Mouse (Mus musculus) kidney, adult 2 months (tissue): ENCODE data around the gene Dnajb14. TPM values are rescaled to one million over a fixed set of nuclear protein-coding genes. Genes with fewer than 3 reads are reported as not detected.
A peak's percentile ranks its signal among the peaks of the same experiment; 100 is the strongest.

ENCODE experiments used
- DNase-seq: peaks from one replicate; pipeline ENCODE4 v3.0.0; 2021
- H3K27ac ChIP-seq: fragments of 200-500 bp; 2 replicates; pipeline ENCODE4 v1.5.1; 2012; ENCODE audit warnings: low read depth, low read length, control low read depth, inconsistent platforms; ENCODE audit not compliant: insufficient read depth
- H3K27me3 ChIP-seq: fragments of 200-500 bp; replicated peaks from 2 replicates; pipeline ENCODE4 v1.6.1; 2012; ENCODE audit warnings: mild to moderate bottlenecking, moderate library complexity, low read length, inconsistent platforms; ENCODE audit not compliant: control insufficient read depth, insufficient read depth
- H3K36me3 ChIP-seq: fragments of 200-500 bp; 2 replicates; pipeline ENCODE4 v1.6.1; 2012; ENCODE audit warnings: mild to moderate bottlenecking, moderate library complexity, low read length, inconsistent platforms; ENCODE audit not compliant: control insufficient read depth, insufficient read depth
- H3K4me1 ChIP-seq: fragments of 200-500 bp; 2 replicates; pipeline ENCODE4 v1.6.1; 2011; ENCODE audit warnings: low read length; ENCODE audit not compliant: control insufficient read depth, insufficient read depth
- H3K4me3 ChIP-seq: fragments of 200-500 bp; 2 replicates; pipeline ENCODE4 v1.5.1; 2011; ENCODE audit warnings: mild to moderate bottlenecking, low read depth, low read length, control low read depth; ENCODE audit not compliant: insufficient read depth
- CTCF ChIP-seq: fragments of 200-500 bp; conservative IDR thresholded peaks from 2 replicates; pipeline ENCODE4 v1.5.1; 2011; ENCODE audit warnings: low read depth, mild to moderate bottlenecking, control low read depth, low read length, moderate library complexity, mixed read lengths; ENCODE audit not compliant: insufficient read depth, insufficient read length
- POLR2A ChIP-seq: fragments of 200-500 bp; IDR thresholded peaks from one replicate; pipeline ENCODE4 v1.6.1; 2011; ENCODE audit warnings: low read depth, low read length, control low read depth
- WGBS: fragments of 180-500 bp; shearing (Covaris S2); methylation state at CpG from one replicate; pipeline ENCODE4 v1.1.7; 2018; 5-methylcytosine and 5-hydroxymethylcytosine counted together
- polyA plus RNA-seq: library from polyadenylated mRNA; depleted of rRNA; stranded (reverse); fragments of >200 nt; gene quantifications from 2 replicates; pipeline ENCODE4 v1.2.3, GENCODE M21; 2012

Dnajb14 gene
- polyA plus RNA-seq, 1 experiment: 6.2 TPM

DNA sequence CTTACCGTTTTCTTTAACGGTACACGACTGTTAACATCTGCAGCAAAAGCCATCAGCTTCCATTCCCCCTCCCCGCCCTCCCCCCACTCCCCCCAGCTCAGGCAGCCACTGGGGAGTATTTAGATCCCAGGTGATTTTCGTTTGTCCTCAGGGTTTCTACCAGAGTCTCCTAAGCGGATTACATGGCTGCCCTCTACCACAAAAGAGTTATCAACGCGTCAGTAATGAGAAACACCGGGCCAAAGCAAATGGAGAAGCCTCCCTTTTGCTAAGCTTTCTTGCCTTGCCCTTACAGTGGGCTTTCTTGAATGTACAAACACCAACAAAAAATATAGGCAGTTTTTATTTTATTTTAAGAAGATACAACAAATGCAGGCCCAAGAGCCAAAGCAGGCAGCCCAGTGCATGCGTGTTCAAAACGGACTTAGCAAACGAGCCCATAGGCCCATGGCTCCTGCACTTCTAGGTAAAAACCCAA lies 50.3 kb downstream of the Dnajb14 start:
- Histone ChIP-seq H3K4me3 (peak overlapping the region; percentile 99), H3K27me3 (no peaks in the 10 kb centered on the region), H3K36me3 (no peaks in the 10 kb centered on the region; the same call in 1 of the 2 replicates), H3K27ac (0 out of 2 replicates have a peak overlapping the region, but pooled peaks have one; percentile 10), H3K4me1 (peaks cover 7% of the 10 kb centered on the region; the same call in 1 of the 2 replicates)
- no peak for TF ChIP-seq CTCF
- no peak for DNase-seq
- WGBS: 36% methylated on average over 12 of the region's 12 CpGs

DNA sequence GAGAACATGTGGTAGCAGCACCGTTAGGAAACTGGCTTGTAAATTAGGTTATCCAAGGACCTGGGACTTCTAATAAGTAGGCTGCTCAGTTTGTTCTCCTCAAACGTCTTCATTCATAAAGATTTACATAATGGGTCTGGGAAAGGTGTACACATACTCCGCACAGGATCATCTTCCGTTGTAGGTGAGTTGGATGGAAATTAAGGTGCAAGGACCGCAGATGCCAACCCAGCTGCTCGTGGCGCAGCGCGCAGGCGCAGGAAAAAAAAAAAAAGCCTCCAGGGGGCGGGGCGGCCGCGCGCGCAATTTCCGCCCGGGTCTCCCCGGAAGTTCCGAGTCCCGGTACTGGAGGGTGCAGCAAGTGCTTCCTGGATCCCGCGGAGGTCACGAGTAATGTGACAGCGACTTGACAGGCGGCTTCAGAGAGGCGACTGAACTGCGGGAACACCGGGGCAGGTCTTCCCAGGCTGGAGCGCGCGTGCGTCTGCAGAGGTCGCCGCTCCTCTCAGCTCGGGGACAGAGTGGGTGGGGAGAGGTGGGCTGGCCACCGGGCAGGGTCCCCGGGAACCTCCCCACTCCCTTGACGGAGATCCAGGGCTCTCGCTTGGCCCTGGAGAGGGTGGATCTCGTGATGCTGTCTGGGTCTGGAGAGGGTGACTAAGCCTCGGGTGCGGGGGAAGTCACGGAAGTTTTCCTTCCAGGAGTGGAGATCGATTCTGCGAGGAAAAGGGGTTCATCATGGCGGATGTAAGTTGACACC lies 50.9 kb downstream of the Dnajb14 start, which contains the start of gene Lamtor3:
Gene Lamtor3 (plus strand): TSS at position 335 of the 760 bp plus-strand sequence.
- Histone ChIP-seq H3K27me3 (no peaks in the 10 kb centered on the region), H3K4me1 (peaks cover 7% of the 10 kb centered on the region; the same call in 1 of the 2 replicates), H3K36me3 (no peaks in the 10 kb centered on the region; the same call in 1 of the 2 replicates), H3K27ac (peak within 1 kb of the TSS; percentile 54), H3K4me3 (peak within 1 kb of the TSS; percentile 99)
- peak; percentile 23 for TF ChIP-seq POLR2A
- TF ChIP-seq CTCF: no peak
- under 1% methylated on average over 47 of the region's 47 CpGs for WGBS
- DNase-seq: peak; percentile 93

DNA sequence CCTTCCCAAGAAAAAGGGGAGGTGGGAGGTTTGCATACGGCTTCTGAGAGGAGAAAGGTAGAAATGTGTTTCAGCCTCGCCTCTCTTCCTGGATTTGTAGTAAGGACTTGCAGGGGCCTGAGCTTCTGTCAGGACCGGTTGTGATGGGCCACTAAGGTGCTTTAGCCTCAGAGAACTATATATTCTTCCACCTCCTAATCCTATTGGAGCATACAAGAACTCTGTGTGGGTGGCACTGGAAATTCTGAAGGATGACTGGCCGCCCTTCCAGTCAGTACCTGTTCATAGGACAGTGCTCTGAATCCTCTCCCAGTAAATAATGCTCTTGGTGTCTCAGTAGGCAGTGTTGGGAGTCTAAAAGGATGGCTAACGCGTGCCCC lies 51.4 kb downstream of the Dnajb14 start:
- H3K27me3 ChIP-seq: no peaks in the 10 kb centered on the region
- peak; percentile 8 for DNase-seq
- peak overlapping the region; percentile 99 for H3K4me3 ChIP-seq
- no peaks in the 10 kb centered on the region; the same call in 1 of the 2 replicates for H3K36me3 ChIP-seq
- TF ChIP-seq CTCF (no peak), POLR2A (no peak)
- H3K27ac ChIP-seq: peak overlapping the region; percentile 54; the same call in 1 of the 2 replicates
- H3K4me1 ChIP-seq: peaks cover 7% of the 10 kb centered on the region; the same call in 1 of the 2 replicates
- WGBS: 8% methylated on average over 6 of the region's 6 CpGs

DNA sequence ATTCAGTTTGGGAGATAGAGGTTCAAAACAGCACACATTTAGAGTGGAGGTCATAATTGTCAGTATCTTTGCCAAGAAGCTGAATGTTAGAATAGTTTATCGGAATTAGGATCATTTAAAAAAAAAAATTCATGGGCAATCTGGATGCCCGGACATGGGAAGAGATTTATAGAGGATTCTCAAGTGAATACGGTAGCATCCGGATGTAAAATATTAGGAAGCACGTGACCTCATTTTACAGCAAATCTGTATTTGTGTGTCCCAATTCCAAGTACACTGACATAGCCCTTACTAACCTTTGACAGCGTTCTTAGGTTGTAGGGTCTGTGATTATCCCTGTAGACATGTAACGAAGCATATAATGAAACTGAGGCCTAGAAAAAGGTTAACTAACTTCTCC lies 51.9 kb downstream of the Dnajb14 start:
- DNase-seq: no peak
- peak overlapping the region; percentile 99 for H3K4me3 ChIP-seq
- no peaks in the 10 kb centered on the region; the same call in 1 of the 2 replicates for H3K36me3 ChIP-seq
- peaks cover 7% of the 10 kb centered on the region; the same call in 1 of the 2 replicates for H3K4me1 ChIP-seq
- H3K27me3 ChIP-seq: no peaks in the 10 kb centered on the region
- WGBS: 78% methylated on average over 7 of the region's 7 CpGs
- H3K27ac ChIP-seq: no peak overlapping the region
- TF ChIP-seq POLR2A (no peak), CTCF (no peak)

DNA sequence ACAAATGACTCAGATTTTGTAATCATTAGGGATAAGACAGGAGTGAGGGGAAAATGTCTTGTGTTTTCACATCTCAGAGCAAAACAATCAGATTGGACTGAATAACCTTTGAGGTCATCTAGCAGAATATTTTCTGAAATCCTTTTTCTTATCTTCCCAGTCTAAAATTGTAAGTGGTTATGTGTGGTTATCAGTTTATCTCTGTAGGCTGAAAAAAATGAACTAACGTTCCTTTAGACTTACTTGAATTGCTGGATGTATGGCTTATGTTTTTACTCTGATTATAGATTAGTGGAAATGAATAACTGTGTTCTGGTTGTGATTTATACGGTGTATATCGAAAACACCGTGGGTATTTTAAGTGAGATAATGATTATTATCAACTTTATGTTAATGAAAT lies 53.1 kb downstream of the Dnajb14 start:
- Histone ChIP-seq H3K27me3 (no peaks in the 10 kb centered on the region), H3K4me1 (peaks cover 7% of the 10 kb centered on the region; the same call in 1 of the 2 replicates), H3K36me3 (no peaks in the 10 kb centered on the region; the same call in 1 of the 2 replicates), H3K27ac (no peak overlapping the region), H3K4me3 (no peak overlapping the region)
- DNase-seq: no peak
- TF ChIP-seq POLR2A (no peak), CTCF (no peak)
- WGBS: 80% methylated on average over 4 of the region's 4 CpGs

DNA sequence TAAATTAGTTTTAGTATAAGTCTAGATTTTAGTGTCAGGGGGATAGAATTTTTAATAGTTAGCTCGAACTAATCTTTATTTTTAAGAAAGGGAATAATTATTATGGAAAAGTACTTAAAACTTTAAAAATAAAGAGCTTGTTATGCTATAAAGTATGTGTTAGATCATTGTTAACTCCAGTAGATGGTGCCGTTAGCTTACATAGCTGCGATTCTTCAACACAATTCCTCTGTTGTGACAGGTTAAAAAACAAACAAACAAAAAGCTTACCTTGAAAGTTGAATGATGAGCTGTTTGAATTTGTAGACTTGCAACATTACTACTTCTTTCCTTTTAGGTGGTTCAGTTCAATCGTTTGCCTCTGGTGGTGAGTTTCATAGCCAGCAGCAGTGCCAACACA lies 59.5 kb downstream of the Dnajb14 start:
- no peak overlapping the region for H3K27ac ChIP-seq
- WGBS: 89% methylated on average over 4 of the region's 4 CpGs
- DNase-seq: no peak
- TF ChIP-seq CTCF (no peak), POLR2A (no peak)
- no peaks in the 10 kb centered on the region for H3K27me3 ChIP-seq
- no peaks in the 10 kb centered on the region for H3K4me1 ChIP-seq
- peaks cover 2% of the 10 kb centered on the region; the same call in 1 of the 2 replicates for H3K36me3 ChIP-seq
- H3K4me3 ChIP-seq: no peak overlapping the region

DNA sequence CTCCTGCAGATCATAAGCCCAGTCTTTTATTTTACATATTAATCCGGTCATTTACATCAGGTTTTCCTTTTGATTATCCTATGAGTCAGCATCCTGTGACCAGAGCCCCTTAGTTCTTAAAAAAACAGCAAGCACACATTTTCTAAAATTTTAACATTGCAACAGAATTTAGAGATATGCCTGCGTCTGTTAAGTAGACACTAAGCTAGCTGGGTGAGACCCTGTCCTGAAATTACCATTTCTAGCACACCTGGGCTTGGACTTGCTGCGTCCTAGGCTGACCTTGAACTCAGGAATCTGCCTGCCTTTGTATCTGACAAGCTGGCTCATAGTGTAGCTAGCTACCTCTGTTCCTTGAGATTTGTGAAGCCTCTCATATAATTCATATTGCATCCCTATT lies 62.5 kb downstream of the Dnajb14 start:
- no peak for DNase-seq
- Histone ChIP-seq H3K27me3 (no peaks in the 10 kb centered on the region), H3K4me3 (no peak overlapping the region), H3K36me3 (peaks cover 2% of the 10 kb centered on the region; the same call in 1 of the 2 replicates), H3K4me1 (no peaks in the 10 kb centered on the region), H3K27ac (no peak overlapping the region)
- WGBS: 84% methylated on average over 3 of the region's 3 CpGs
- no peak for TF ChIP-seq CTCF
- no peak for TF ChIP-seq POLR2A
